Mouse (Mus musculus) heart, adult 2 months (tissue): ENCODE results near the gene Opn1sw.
"Not testable (repeated sequence)": the region's sequence is repeated elsewhere in the genome, so short reads cannot be mapped to it uniquely, and the experiment has no call there.

Experiments
- CTCF ChIP-seq: fragments of 200-600 bp; IDR thresholded peaks from 2 replicates; pipeline ENCODE4 v1.8.1; 2022; ENCODE audit warnings: antibody characterized with exemption, mild to moderate bottlenecking, moderate library complexity
- EP300 ChIP-seq: fragments of 200-500 bp; IDR thresholded peaks from 2 replicates; pipeline ENCODE4 v1.6.1; 2011; ENCODE audit warnings: low read depth, low read length, control low read depth; ENCODE audit not compliant: insufficient read depth
- POLR2A ChIP-seq: fragments of 200-500 bp; IDR thresholded peaks from 2 replicates; pipeline ENCODE4 v1.6.1; 2011; ENCODE audit warnings: mild to moderate bottlenecking, low read depth, low read length, control low read depth; ENCODE audit not compliant: insufficient read depth

DNA sequence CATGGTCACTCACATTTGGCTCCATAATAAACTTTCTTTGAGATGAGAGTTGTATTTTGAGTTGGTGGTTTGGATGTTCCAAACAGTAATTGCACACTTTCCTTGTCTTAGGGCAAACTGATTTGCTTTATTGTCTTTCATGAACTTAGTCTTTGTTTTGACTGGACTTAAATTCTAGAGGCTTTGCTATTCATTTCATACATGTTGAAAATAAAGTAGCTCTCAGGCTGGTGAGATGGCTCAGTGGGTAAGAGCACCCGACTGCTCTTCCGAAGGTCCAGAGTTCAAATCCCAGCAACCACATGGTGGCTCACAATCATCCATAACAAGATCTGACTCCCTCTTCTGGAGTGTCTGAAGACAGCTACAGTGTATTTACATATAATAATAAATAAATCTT lies 41.8 kb downstream of the Opn1sw start:
- not testable (repeated sequence) for TF ChIP-seq POLR2A, CTCF, EP300
